In the genomic region with DNA sequence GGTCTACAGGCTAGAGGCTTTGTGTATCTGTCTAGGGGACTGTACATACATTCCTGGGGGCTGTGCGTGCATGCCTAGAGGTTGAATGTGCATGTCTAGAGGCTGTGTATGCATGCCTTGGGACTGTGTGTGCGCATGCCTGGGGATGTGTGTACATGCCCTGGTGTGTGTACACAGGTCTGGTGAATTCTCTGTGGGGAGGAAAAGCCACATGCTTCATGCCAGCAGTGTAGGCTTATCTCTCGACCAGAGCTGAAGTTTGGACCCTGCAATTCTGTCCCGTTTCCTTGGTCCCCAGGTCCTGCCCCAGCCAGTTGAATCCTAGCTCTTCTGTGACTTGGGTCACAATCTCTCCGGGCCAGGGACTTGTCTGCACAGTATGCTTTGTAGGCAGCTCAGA, we compare ENCODE assay signal across 29 mouse cellular contexts. TPM values are rescaled to one million over a fixed set of nuclear protein-coding genes. Genes with fewer than 3 reads are reported as not detected.
A peak's percentile ranks its signal among the peaks of the same experiment; 100 is the strongest.
DNase-seq lines count a peak whose midpoint lies in the region; ATAC-seq lines count a peak whose summit lies in the region.
"Had no signal": no experiment of that assay in that cellular context is flagged by ENCODE, and none has a peak within 500 bp of the region (broad histone marks: within the 10 kb centered on the region; RNA-seq: fewer than 3 reads in every experiment).

No protein-coding gene starts in this region.

- DNase-seq in lung, postnatal 10 days, result no peak
- no peak for DNase-seq in adrenal gland, adult (ENCODE audit: inconsistent age in 2 of 2, low spot score in 1 of 2)
- no peak for DNase-seq in adrenal gland, adult 2 months
- DNase-seq: adrenal gland, postnatal 25 days; cerebellum, adult 8-10 months; gastrocnemius, postnatal 10 days; heart, adult 11 months; kidney, adult 18-20 months; kidney, postnatal 4 days; thymus, adult 18-20 months; thymus, postnatal 4 days had no signal

- H3K4me3 ChIP-seq in heart, embryonic 11.5 days (ENCODE audit: low read depth, low read length), result no peak overlapping the region
- H3K4me3 ChIP-seq in heart, embryonic 12.5 days, result no peak overlapping the region
- no peak overlapping the region for H3K4me3 ChIP-seq in lung, embryonic 15.5 days
- H3K4me3 ChIP-seq in intestine, embryonic 16.5 days (ENCODE audit: low read length), result no peak overlapping the region
- no peak overlapping the region for H3K4me3 ChIP-seq in stomach, embryonic 14.5 days (ENCODE audit: low read depth, low read length)
- H3K4me3 ChIP-seq: embryonic facial prominence, embryonic 15.5 days; limb, embryonic 12.5 days; midbrain, embryonic 12.5 days had no signal

- no peak for ATAC-seq in heart, embryonic 11.5 days (replicated peaks; ENCODE audit: insufficient number of reproducible peaks, low FRiP score, low TSS enrichment)
- ATAC-seq in heart, embryonic 12.5 days (ENCODE audit: insufficient number of reproducible peaks, low FRiP score), result no peak
- no peak for ATAC-seq in lung, embryonic 15.5 days (ENCODE audit: borderline replicate concordance, extremely low read depth, low FRiP score, low TSS enrichment)
- peak; percentile 61 for ATAC-seq in intestine, embryonic 16.5 days
- ATAC-seq in stomach, embryonic 14.5 days (ENCODE audit: insufficient number of reproducible peaks, insufficient read depth, low FRiP score, low read depth), result no peak; the same call in 1 of the 2 replicates
- ATAC-seq: forebrain, embryonic 14.5 days; hindbrain, postnatal 0 days had no signal

- H3K4me1 ChIP-seq in heart, embryonic 11.5 days (ENCODE audit: control insufficient read depth, insufficient read depth, low read length), result peaks cover 22% of the 10 kb centered on the region
- peaks cover 31% of the 10 kb centered on the region for H3K4me1 ChIP-seq in heart, embryonic 12.5 days (replicated peaks)
- H3K4me1 ChIP-seq in lung, embryonic 15.5 days, result peaks cover 50% of the 10 kb centered on the region
- H3K4me1 ChIP-seq in intestine, embryonic 16.5 days (ENCODE audit: control insufficient read depth, insufficient read depth, low read length), result peaks cover 11% of the 10 kb centered on the region
- H3K4me1 ChIP-seq in stomach, embryonic 14.5 days (ENCODE audit: control insufficient read depth, insufficient read depth, low read length), result peaks cover 10% of the 10 kb centered on the region; the same call in 1 of the 2 replicates
- H3K4me1 ChIP-seq: midbrain, embryonic 12.5 days had no signal

- H3K9ac ChIP-seq in heart, embryonic 11.5 days (ENCODE audit: low read depth, low read length), result no peak overlapping the region
- H3K9ac ChIP-seq in heart, embryonic 12.5 days, result no peak overlapping the region
- no peak overlapping the region for H3K9ac ChIP-seq in lung, embryonic 15.5 days
- peak overlapping the region; percentile 39 for H3K9ac ChIP-seq in intestine, embryonic 16.5 days (ENCODE audit: low read depth, low read length)
- no peak overlapping the region for H3K9ac ChIP-seq in stomach, embryonic 14.5 days (replicated peaks; ENCODE audit: low read depth, low read length)
- H3K9ac ChIP-seq: embryonic facial prominence, embryonic 15.5 days; limb, embryonic 12.5 days; midbrain, embryonic 12.5 days had no signal

- no peak overlapping the region for H3K27ac ChIP-seq in heart, embryonic 11.5 days (ENCODE audit: low read depth, low read length)
- H3K27ac ChIP-seq in heart, embryonic 12.5 days (ENCODE audit: poor library complexity, severe bottlenecking), result no peak overlapping the region
- H3K27ac ChIP-seq in lung, embryonic 15.5 days, result peak overlapping the region; percentile 69
- peak overlapping the region; percentile 50 for H3K27ac ChIP-seq in intestine, embryonic 16.5 days (ENCODE audit: low read length)
- H3K27ac ChIP-seq in stomach, embryonic 14.5 days (ENCODE audit: low read length), result 0 out of 2 replicates have a peak overlapping the region, but pooled peaks have one; percentile 44
- H3K27ac ChIP-seq: embryonic facial prominence, embryonic 15.5 days; hindbrain, postnatal 0 days; limb, embryonic 12.5 days; midbrain, embryonic 12.5 days had no signal

- H3K27me3 ChIP-seq in heart, embryonic 11.5 days (ENCODE audit: control insufficient read depth, insufficient read depth, low read length), result no peaks in the 10 kb centered on the region
- no peaks in the 10 kb centered on the region for H3K27me3 ChIP-seq in heart, embryonic 12.5 days (replicated peaks)
- H3K27me3 ChIP-seq in lung, embryonic 15.5 days, result no peaks in the 10 kb centered on the region
- no peaks in the 10 kb centered on the region for H3K27me3 ChIP-seq in intestine, embryonic 16.5 days (replicated peaks; ENCODE audit: control insufficient read depth, insufficient read depth, low read length)
- H3K27me3 ChIP-seq in stomach, embryonic 14.5 days (ENCODE audit: control insufficient read depth, insufficient read depth, low read length), result no peaks in the 10 kb centered on the region
- H3K27me3 ChIP-seq: embryonic facial prominence, embryonic 15.5 days; limb, embryonic 12.5 days; midbrain, embryonic 12.5 days had no signal

- WGBS in heart, embryonic 11.5 days (ENCODE audit: insufficient replicate concordance), result 74% methylated on average over 5 of the region's 5 CpGs
- 68% methylated on average over 5 of the region's 5 CpGs for WGBS in heart, embryonic 12.5 days
- WGBS in lung, embryonic 15.5 days, result 50% methylated on average over 5 of the region's 5 CpGs
- 45% methylated on average over 5 of the region's 5 CpGs for WGBS in intestine, embryonic 16.5 days
- WGBS in stomach, embryonic 14.5 days, result 61% methylated on average over 5 of the region's 5 CpGs

- peak overlapping the region; percentile 16; the same call in 1 of the 2 replicates for H3K4me2 ChIP-seq in heart, embryonic 11.5 days
- no peak overlapping the region for H3K4me2 ChIP-seq in heart, embryonic 12.5 days
- no peak overlapping the region for H3K4me2 ChIP-seq in lung, embryonic 15.5 days
- H3K4me2 ChIP-seq in intestine, embryonic 16.5 days (ENCODE audit: low read depth, low read length), result 0 out of 2 replicates have a peak overlapping the region, but pooled peaks have one; percentile 13
- H3K4me2 ChIP-seq in stomach, embryonic 14.5 days (replicated peaks; ENCODE audit: low read depth, low read length), result no peak overlapping the region
- H3K4me2 ChIP-seq: embryonic facial prominence, embryonic 15.5 days; limb, embryonic 12.5 days; midbrain, embryonic 12.5 days had no signal

- no peaks in the 10 kb centered on the region for H3K36me3 ChIP-seq in heart, embryonic 11.5 days (ENCODE audit: control insufficient read depth, insufficient read depth, low read length)
- no peaks in the 10 kb centered on the region for H3K36me3 ChIP-seq in heart, embryonic 12.5 days
- no peaks in the 10 kb centered on the region for H3K36me3 ChIP-seq in lung, embryonic 15.5 days
- H3K36me3 ChIP-seq in intestine, embryonic 16.5 days (ENCODE audit: control insufficient read depth, insufficient read depth, low read length), result no peaks in the 10 kb centered on the region
- H3K36me3 ChIP-seq in stomach, embryonic 14.5 days (ENCODE audit: control insufficient read depth, insufficient read depth, low read length), result no peaks in the 10 kb centered on the region
- H3K36me3 ChIP-seq: embryonic facial prominence, embryonic 15.5 days; limb, embryonic 12.5 days; midbrain, embryonic 12.5 days had no signal

- no peaks in the 10 kb centered on the region for H3K9me3 ChIP-seq in heart, embryonic 11.5 days (replicated peaks; ENCODE audit: control insufficient read depth, low read length)
- no peaks in the 10 kb centered on the region for H3K9me3 ChIP-seq in heart, embryonic 12.5 days (replicated peaks)
- no peaks in the 10 kb centered on the region for H3K9me3 ChIP-seq in lung, embryonic 15.5 days
- H3K9me3 ChIP-seq in intestine, embryonic 16.5 days (ENCODE audit: control insufficient read depth, low read length), result no peaks in the 10 kb centered on the region
- H3K9me3 ChIP-seq in stomach, embryonic 14.5 days (ENCODE audit: control insufficient read depth, low read depth, low read length), result no peaks in the 10 kb centered on the region
- H3K9me3 ChIP-seq: embryonic facial prominence, embryonic 15.5 days; limb, embryonic 12.5 days; midbrain, embryonic 12.5 days had no signal

RNA-seq across cellular contexts. Expression of a gene that starts 1.9 kb away (rescaled TPM):
- polyA plus RNA-seq in heart, embryonic 11.5 days (2014; fragmentation: Nextera tagmentation; extraction: Ambion mirVana), result 0.10 TPM in 1 of 2 replicates, not detected in the other
- polyA plus RNA-seq in heart, embryonic 12.5 days (2016; fragmentation: Nextera tagmentation; extraction: Ambion mirVana), result not detected in 2 replicates
- 2.3 and 3.1 TPM in 2 replicates for polyA plus RNA-seq in lung, embryonic 15.5 days (2015; fragmentation: Nextera tagmentation; extraction: Ambion mirVana)
- polyA plus RNA-seq in intestine, embryonic 16.5 days (2015; fragmentation: Nextera tagmentation; extraction: Ambion mirVana), result 2.5 TPM in 2 replicates
- 3.1 TPM in 2 replicates for polyA plus RNA-seq in stomach, embryonic 14.5 days (2014; fragmentation: Nextera tagmentation; extraction: Ambion mirVana)
- not detected for total RNA-seq in adrenal gland, adult 2 months (2021)
- polyA plus RNA-seq in adrenal gland, adult 2 months (2012; rRNA removed), result not detected in 2 replicates
- total RNA-seq: adrenal gland, postnatal 25 days; CH12.LX; gastrocnemius, postnatal 10 days; hindbrain, postnatal 0 days; left cerebral cortex, postnatal 14 days; megakaryocyte progenitor cell, adult 5-6 weeks; MEL; monocyte, adult 5-6 weeks; neutrophil, adult 5-6 weeks had no signal
- polyA plus RNA-seq: forebrain, embryonic 14.5 days; hindbrain, embryonic 11.5 days; hindbrain, postnatal 0 days had no signal

RNA-seq across cellular contexts. Expression of a gene that starts 18.3 kb away (rescaled TPM):
- 11.8 TPM in 2 replicates for polyA plus RNA-seq in heart, embryonic 11.5 days (2014; fragmentation: Nextera tagmentation; extraction: Ambion mirVana)
- 15.8 and 16.2 TPM in 2 replicates for polyA plus RNA-seq in heart, embryonic 12.5 days (2016; fragmentation: Nextera tagmentation; extraction: Ambion mirVana)
- polyA plus RNA-seq in lung, embryonic 15.5 days (2015; fragmentation: Nextera tagmentation; extraction: Ambion mirVana), result 14.1 and 16.5 TPM in 2 replicates
- polyA plus RNA-seq in intestine, embryonic 16.5 days (2015; fragmentation: Nextera tagmentation; extraction: Ambion mirVana), result 2.8 and 4.8 TPM in 2 replicates
- polyA plus RNA-seq in stomach, embryonic 14.5 days (2014; fragmentation: Nextera tagmentation; extraction: Ambion mirVana), result 15.5 and 20.4 TPM in 2 replicates
- total RNA-seq in adrenal gland, adult 2 months (2021), result 10 to 100 TPM; 13.1 to 14.7 TPM
- 19.4 and 28.8 TPM in 2 replicates for polyA plus RNA-seq in adrenal gland, adult 2 months (2012; rRNA removed)

RNA-seq across cellular contexts. Expression of a gene that starts 34.4 kb away (rescaled TPM):
- 347 and 390 TPM in 2 replicates for polyA plus RNA-seq in heart, embryonic 11.5 days (2014; fragmentation: Nextera tagmentation; extraction: Ambion mirVana)
- 336 and 349 TPM in 2 replicates for polyA plus RNA-seq in heart, embryonic 12.5 days (2016; fragmentation: Nextera tagmentation; extraction: Ambion mirVana)
- 477 and 524 TPM in 2 replicates for polyA plus RNA-seq in lung, embryonic 15.5 days (2015; fragmentation: Nextera tagmentation; extraction: Ambion mirVana)
- polyA plus RNA-seq in intestine, embryonic 16.5 days (2015; fragmentation: Nextera tagmentation; extraction: Ambion mirVana), result 471 and 487 TPM in 2 replicates
- 734 and 745 TPM in 2 replicates for polyA plus RNA-seq in stomach, embryonic 14.5 days (2014; fragmentation: Nextera tagmentation; extraction: Ambion mirVana)
- total RNA-seq in adrenal gland, adult 2 months (2021), result 100 to 1,000 TPM; 380 to 873 TPM
- polyA plus RNA-seq in adrenal gland, adult 2 months (2012; rRNA removed), result 1,054 and 1,398 TPM in 2 replicates

RNA-seq across cellular contexts. Expression of a gene that starts 42.9 kb away (rescaled TPM):
- 25.7 and 28.0 TPM in 2 replicates for polyA plus RNA-seq in heart, embryonic 11.5 days (2014; fragmentation: Nextera tagmentation; extraction: Ambion mirVana)
- 24.7 and 28.4 TPM in 2 replicates for polyA plus RNA-seq in heart, embryonic 12.5 days (2016; fragmentation: Nextera tagmentation; extraction: Ambion mirVana)
- 26.2 and 27.8 TPM in 2 replicates for polyA plus RNA-seq in lung, embryonic 15.5 days (2015; fragmentation: Nextera tagmentation; extraction: Ambion mirVana)
- polyA plus RNA-seq in intestine, embryonic 16.5 days (2015; fragmentation: Nextera tagmentation; extraction: Ambion mirVana), result 10.3 and 11.6 TPM in 2 replicates
- polyA plus RNA-seq in stomach, embryonic 14.5 days (2014; fragmentation: Nextera tagmentation; extraction: Ambion mirVana), result 4.9 and 5.4 TPM in 2 replicates
- under 1 TPM; 0.09 to 0.28 TPM for total RNA-seq in adrenal gland, adult 2 months (2021)
- 0.25 and 0.31 TPM in 2 replicates for polyA plus RNA-seq in adrenal gland, adult 2 months (2012; rRNA removed)
- total RNA-seq: adrenal gland, postnatal 25 days; CH12.LX; gastrocnemius, postnatal 10 days; hindbrain, postnatal 0 days; left cerebral cortex, postnatal 14 days; megakaryocyte progenitor cell, adult 5-6 weeks; MEL; monocyte, adult 5-6 weeks; neutrophil, adult 5-6 weeks had no signal
- polyA plus RNA-seq: embryonic facial prominence, embryonic 15.5 days; forebrain, embryonic 14.5 days; frontal cortex, adult 2 months; hindbrain, embryonic 11.5 days; hindbrain, postnatal 0 days; midbrain, embryonic 12.5 days had no signal

Comparison
In these comparisons a context has a peak if more than half of its experiments do, and no peak if none do; other contexts are left out.
1. H3K4me2 ChIP-seq: peak in heart, embryonic 11.5 days (single experiment) and intestine, embryonic 16.5 days (single experiment); none in heart, embryonic 12.5 days (single experiment), lung, embryonic 15.5 days (single experiment) and stomach, embryonic 14.5 days (single experiment).
2. H3K27ac ChIP-seq: peak in lung, embryonic 15.5 days (single experiment), intestine, embryonic 16.5 days (single experiment) and stomach, embryonic 14.5 days (single experiment); none in heart, embryonic 11.5 days (single experiment) and heart, embryonic 12.5 days (single experiment).